Mouse (Mus musculus) small intestine, adult 2 months (tissue): ENCODE results near the gene Gfer. TPM values are rescaled to one million over a fixed set of nuclear protein-coding genes. Genes with fewer than 3 reads are reported as not detected.
A peak's percentile ranks its signal among the peaks of the same experiment; 100 is the strongest.

Source experiments
- H3K27ac ChIP-seq: fragments of 200-500 bp; 2 replicates; pipeline ENCODE4 v1.5.1; 2012; ENCODE audit warnings: low read depth, low read length, control low read depth, inconsistent platforms; ENCODE audit not compliant: insufficient read depth
- H3K27me3 ChIP-seq: fragments of 200-500 bp; 2 replicates; pipeline ENCODE4 v1.6.1; 2012; ENCODE audit warnings: mild to moderate bottlenecking, moderate library complexity, low read length, inconsistent platforms; ENCODE audit not compliant: control insufficient read depth, insufficient read depth
- H3K36me3 ChIP-seq: fragments of 200-500 bp; 2 replicates; pipeline ENCODE4 v1.6.1; 2012; ENCODE audit warnings: mild to moderate bottlenecking, low read length, control low read depth, inconsistent platforms; ENCODE audit not compliant: control insufficient read depth, insufficient read depth
- H3K4me1 ChIP-seq: fragments of 200-500 bp; 2 replicates; pipeline ENCODE4 v1.6.1; 2012; ENCODE audit warnings: low read length, inconsistent platforms, mixed read lengths; ENCODE audit not compliant: control insufficient read depth, insufficient read depth, insufficient read length
- H3K4me3 ChIP-seq: fragments of 200-500 bp; 2 replicates; pipeline ENCODE4 v1.5.1; 2012; ENCODE audit warnings: low read depth, mild to moderate bottlenecking, control low read depth, inconsistent platforms, low read length, moderate library complexity
- CTCF ChIP-seq: fragments of 200-500 bp; IDR thresholded peaks from 2 replicates; pipeline ENCODE4 v1.5.1; 2012; ENCODE audit warnings: low read depth, mild to moderate bottlenecking, control low read depth, inconsistent platforms, low read length, moderate library complexity, mixed read lengths; ENCODE audit not compliant: insufficient replicate concordance, insufficient read length; ENCODE audit errors: extremely low read depth
- POLR2A ChIP-seq: fragments of 200-500 bp; IDR thresholded peaks from 2 replicates; pipeline ENCODE4 v1.6.1; 2012; ENCODE audit warnings: low read depth, mild to moderate bottlenecking, control low read depth, inconsistent platforms, low read length, moderate library complexity
- WGBS: fragments of 180-500 bp; shearing (Covaris S2); methylation state at CpG from one replicate; pipeline ENCODE4 v1.1.7; 2018; 5-methylcytosine and 5-hydroxymethylcytosine counted together
- polyA plus RNA-seq: library from polyadenylated mRNA; depleted of rRNA; stranded (reverse); fragments of >200 nt; gene quantifications from 2 replicates; pipeline ENCODE4 v1.2.3, GENCODE M21; 2012

Gene Gfer
- polyA plus RNA-seq, 1 experiment = 35.9 TPM

DNA sequence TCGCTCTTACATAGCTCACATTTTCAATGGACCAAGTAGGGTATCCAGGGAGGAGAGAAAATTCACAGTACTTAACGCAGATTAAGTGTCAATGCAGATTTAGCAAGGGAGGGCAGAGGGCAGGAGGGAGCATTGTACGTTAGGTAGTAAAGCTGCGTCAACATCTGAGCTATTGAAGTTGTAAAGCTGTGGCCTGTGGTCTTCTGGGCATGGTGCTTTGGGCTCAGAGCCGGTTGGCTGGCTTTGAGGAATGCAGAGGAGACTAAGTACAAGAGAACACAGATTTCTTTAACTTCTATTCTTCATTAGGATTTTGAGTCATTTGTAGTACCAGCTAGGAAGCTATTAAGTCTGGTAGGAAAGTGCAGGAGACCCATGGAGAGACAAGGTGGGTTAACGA lies 19.6 kb upstream of the Gfer start:
- TF ChIP-seq CTCF = no peak
- no peak for TF ChIP-seq POLR2A
- Histone ChIP-seq H3K4me1 (no peaks in the 10 kb centered on the region; the same call in 1 of the 2 replicates), H3K36me3 (no peaks in the 10 kb centered on the region), H3K27ac (no peak overlapping the region), H3K27me3 (no peaks in the 10 kb centered on the region), H3K4me3 (no peak overlapping the region)
- WGBS = 85% methylated on average over 6 of the region's 6 CpGs

DNA sequence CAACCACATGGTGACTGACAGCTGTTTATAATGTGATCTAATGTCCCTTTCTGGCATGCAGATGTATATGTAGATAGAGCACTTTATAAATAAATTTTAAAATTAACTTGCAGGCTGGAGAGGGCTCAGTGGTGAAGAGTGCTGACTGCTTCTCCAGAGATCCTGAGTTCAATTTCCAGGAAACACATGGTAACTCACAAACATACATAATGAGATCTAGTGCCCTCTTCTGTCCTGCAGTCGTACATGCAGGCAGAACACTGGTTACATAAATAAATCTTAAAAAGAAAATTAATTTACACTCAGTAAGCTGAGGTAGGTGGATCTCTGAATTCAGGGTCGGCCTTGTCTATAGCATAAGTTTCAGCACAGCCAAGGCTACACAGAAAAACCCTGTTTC lies 12.7 kb upstream of the Gfer start:
- TF ChIP-seq POLR2A (no peak), CTCF (no peak)
- 21% methylated on average over 2 of the region's 2 CpGs for WGBS

GRCm38 (mm10) chr17:24707801-24708425 lies 12.0 kb upstream of the Gfer start:
- no peaks in the 10 kb centered on the region for H3K27me3 ChIP-seq
- peak overlapping the region; percentile 51 for H3K27ac ChIP-seq
- no peak for TF ChIP-seq CTCF
- no peak for TF ChIP-seq POLR2A
- peak overlapping the region; percentile 84 for H3K4me3 ChIP-seq
- WGBS = 1% methylated on average over 24 of the region's 24 CpGs
- H3K4me1 ChIP-seq = no peaks in the 10 kb centered on the region; the same call in 1 of the 2 replicates
- 0 out of 2 replicates have a peak, but pooled peaks cover 7% of the 10 kb centered on the region for H3K36me3 ChIP-seq

More for the DNA sequence above, 12.7 kb upstream of the Gfer start:
- H3K27me3 ChIP-seq = no peaks in the 10 kb centered on the region
- no peaks in the 10 kb centered on the region; the same call in 1 of the 2 replicates for H3K4me1 ChIP-seq
- no peak overlapping the region for H3K27ac ChIP-seq
- H3K4me3 ChIP-seq = no peak overlapping the region
- H3K36me3 ChIP-seq = 0 out of 2 replicates have a peak, but pooled peaks cover 7% of the 10 kb centered on the region

DNA sequence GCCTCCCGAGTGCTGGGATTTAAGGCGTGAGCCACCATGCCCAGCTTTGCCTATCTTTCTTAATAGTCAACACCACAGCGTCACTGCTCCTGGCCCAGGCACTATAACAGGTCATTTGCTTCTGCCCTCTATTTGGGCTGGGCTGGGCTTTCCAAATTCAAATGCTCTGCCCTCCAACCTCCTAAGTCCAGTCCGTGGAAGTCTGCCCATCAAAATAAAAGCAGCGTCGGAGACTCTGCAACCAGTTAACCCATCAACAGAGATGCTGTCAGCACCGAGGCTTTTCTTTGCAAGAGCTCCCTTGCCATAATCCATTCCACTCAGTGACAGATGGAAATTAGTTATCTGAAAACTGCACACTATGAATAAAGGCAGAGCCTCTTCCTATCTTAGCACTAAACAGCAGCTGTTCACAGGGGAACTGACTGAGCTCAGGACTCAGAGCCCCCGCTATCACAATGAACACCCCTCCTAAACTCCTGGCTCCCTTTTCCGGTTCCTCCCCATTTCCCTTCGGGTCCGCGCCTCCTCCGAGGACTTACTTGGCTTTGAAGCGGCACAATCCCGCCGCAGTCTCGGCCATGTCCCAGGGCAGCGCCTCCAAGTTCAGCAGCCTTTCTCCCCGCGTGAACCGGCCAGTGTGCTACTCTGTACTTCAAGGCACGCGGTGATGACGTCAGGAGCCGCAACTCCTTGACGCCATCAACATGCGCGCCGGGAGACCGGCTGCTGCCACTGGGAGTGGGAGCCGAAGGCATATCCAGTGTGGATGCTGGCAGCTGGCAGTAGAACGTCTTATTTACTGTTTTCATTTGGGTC lies 11.2 kb upstream of the Gfer start, which contains the start of gene Tbl3:
Gene Tbl3, minus strand, starts transcription at position 679 of the 819 bp plus-strand sequence.
- H3K4me3 ChIP-seq = peak within 1 kb of the TSS; percentile 84
- H3K27ac ChIP-seq = peak within 1 kb of the TSS; percentile 51
- no peaks in the 10 kb centered on the region for H3K27me3 ChIP-seq
- TF ChIP-seq CTCF (no peak), POLR2A (peak; percentile 84)
- H3K4me1 ChIP-seq = no peaks in the 10 kb centered on the region; the same call in 1 of the 2 replicates
- WGBS = 1% methylated on average over 32 of the region's 32 CpGs
- peaks cover 10% of the 10 kb centered on the region for H3K36me3 ChIP-seq

DNA sequence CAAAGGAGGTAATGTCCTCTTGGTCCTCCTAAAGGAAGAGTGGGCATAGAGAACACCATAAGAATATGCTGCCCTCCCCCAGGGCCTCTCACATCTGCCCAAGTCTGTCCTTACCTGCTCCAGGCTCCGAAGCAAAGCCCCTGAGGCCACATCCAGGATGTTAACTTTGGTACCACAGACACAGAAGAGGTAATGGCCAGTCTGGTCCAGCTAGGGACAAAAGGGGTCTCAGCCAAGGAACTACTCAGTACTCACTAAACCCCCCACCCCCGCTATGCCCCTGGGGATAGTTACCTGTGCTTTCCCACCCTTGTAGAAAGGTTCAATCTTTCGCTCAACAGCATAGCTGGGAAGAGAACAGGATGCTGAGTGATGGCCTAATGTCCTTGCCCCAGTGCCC lies 9.9 kb upstream of the Gfer start:
- 90% methylated on average over 3 of the region's 3 CpGs for WGBS
- Histone ChIP-seq H3K27me3 (no peaks in the 10 kb centered on the region), H3K36me3 (peaks cover 24% of the 10 kb centered on the region), H3K4me1 (peaks cover 1% of the 10 kb centered on the region), H3K4me3 (no peak overlapping the region), H3K27ac (no peak overlapping the region)
- TF ChIP-seq POLR2A (no peak), CTCF (no peak)

DNA sequence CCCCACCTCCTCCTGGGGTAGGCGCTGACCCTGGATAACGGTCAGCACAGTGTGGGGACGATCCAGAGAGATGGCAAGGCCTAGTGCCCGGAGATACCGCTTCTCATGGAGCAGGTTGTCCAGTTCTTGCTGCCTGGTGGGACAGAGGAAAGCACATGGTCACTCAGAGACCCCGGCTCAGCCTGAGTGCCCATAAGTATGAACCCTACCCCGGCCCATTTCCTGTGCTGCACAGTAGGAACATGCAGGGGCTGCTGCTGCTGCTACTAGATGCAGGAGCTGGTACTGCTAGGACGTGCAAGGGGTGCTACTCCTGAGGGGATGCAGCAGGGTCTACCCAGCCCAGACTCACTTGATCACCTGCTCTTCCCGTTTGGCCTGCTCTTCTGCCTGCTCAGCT lies 5.3 kb upstream of the Gfer start:
- Histone ChIP-seq H3K36me3 (peaks cover 27% of the 10 kb centered on the region), H3K4me3 (peak overlapping the region; percentile 65; the same call in 1 of the 2 replicates), H3K27me3 (no peaks in the 10 kb centered on the region), H3K4me1 (peaks cover 20% of the 10 kb centered on the region), H3K27ac (no peak overlapping the region)
- 88% methylated on average over 9 of the region's 9 CpGs for WGBS
- TF ChIP-seq CTCF = no peak
- TF ChIP-seq POLR2A = no peak

- no peaks in the 10 kb centered on the region for H3K27me3 ChIP-seq
- peak overlapping the region; percentile 65 for H3K4me3 ChIP-seq
- peak overlapping the region; percentile 99 for H3K27ac ChIP-seq
- peaks cover 27% of the 10 kb centered on the region for H3K36me3 ChIP-seq
- 30% methylated on average over 2 of the region's 2 CpGs for WGBS
- H3K4me1 ChIP-seq = peaks cover 23% of the 10 kb centered on the region
- TF ChIP-seq POLR2A (peak; percentile 76), CTCF (no peak)
Measured at GRCm38 (mm10) chr17:24699473-24699872, 3.5 kb upstream of the Gfer start.
